Mouse (Mus musculus) midbrain, embryonic 13.5 days (tissue): Measurements from ENCODE around the gene Tmem89. TPM values are rescaled to one million over a fixed set of nuclear protein-coding genes. Genes with fewer than 3 reads are reported as not detected.

Experiments
- ATAC-seq: fragments of 200-750 bp; cut with Nextera tagmentation; 2 replicates; pipeline ENCODE4 v1.8.0; 2017; ENCODE audit warnings: mild to moderate bottlenecking, moderate TSS enrichment, moderate library complexity
- H3K27ac ChIP-seq: fragments of 300-500 bp; sonication (generic); 2 replicates; pipeline ENCODE4 v1.5.1; 2015; ENCODE audit warnings: inconsistent platforms, mild to moderate bottlenecking, moderate library complexity
- H3K27me3 ChIP-seq: fragments of 300-500 bp; sonication (generic); 2 replicates; pipeline ENCODE4 v1.6.1; 2015; ENCODE audit warnings: mild to moderate bottlenecking, inconsistent platforms
- H3K36me3 ChIP-seq: fragments of 300-500 bp; sonication (generic); 2 replicates; pipeline ENCODE4 v1.6.1; 2015; ENCODE audit warnings: mild to moderate bottlenecking, inconsistent platforms
- H3K4me1 ChIP-seq: fragments of 300-500 bp; sonication (generic); replicated peaks from 2 replicates; pipeline ENCODE4 v1.6.1; 2015; ENCODE audit warnings: inconsistent platforms
- H3K4me2 ChIP-seq: fragments of 300-500 bp; sonication (generic); replicated peaks from 2 replicates; pipeline ENCODE4 v1.6.1; 2015; ENCODE audit warnings: moderate library complexity, mild to moderate bottlenecking, inconsistent platforms
- H3K4me3 ChIP-seq: fragments of 300-500 bp; sonication (generic); replicated peaks from 2 replicates; pipeline ENCODE4 v1.5.1; 2015; ENCODE audit warnings: mild to moderate bottlenecking, inconsistent platforms
- H3K9ac ChIP-seq: fragments of 300-500 bp; sonication (generic); replicated peaks from 2 replicates; pipeline ENCODE4 v1.6.1; 2015; ENCODE audit warnings: mild to moderate bottlenecking, inconsistent platforms
- H3K9me3 ChIP-seq: fragments of 300-500 bp; sonication (generic); 2 replicates; pipeline ENCODE4 v1.6.1; 2016; ENCODE audit warnings: mild to moderate bottlenecking, inconsistent platforms
- WGBS: fragments of 180-500 bp; shearing (Covaris S2); methylation state at CpG from one replicate; pipeline ENCODE4 v1.1.7; 2015; 5-methylcytosine and 5-hydroxymethylcytosine counted together
- polyA plus RNA-seq: library from polyadenylated mRNA; unstranded; fragments of >200 nt; fragmentation: Nextera tagmentation; extraction: Ambion mirVana; gene quantifications from 2 replicates; pipeline ENCODE4 v1.2.1, GENCODE M21; 2015

The Tmem89 gene
- polyA plus RNA-seq, 1 experiment from 2014 or later: 0.46 TPM

DNA sequence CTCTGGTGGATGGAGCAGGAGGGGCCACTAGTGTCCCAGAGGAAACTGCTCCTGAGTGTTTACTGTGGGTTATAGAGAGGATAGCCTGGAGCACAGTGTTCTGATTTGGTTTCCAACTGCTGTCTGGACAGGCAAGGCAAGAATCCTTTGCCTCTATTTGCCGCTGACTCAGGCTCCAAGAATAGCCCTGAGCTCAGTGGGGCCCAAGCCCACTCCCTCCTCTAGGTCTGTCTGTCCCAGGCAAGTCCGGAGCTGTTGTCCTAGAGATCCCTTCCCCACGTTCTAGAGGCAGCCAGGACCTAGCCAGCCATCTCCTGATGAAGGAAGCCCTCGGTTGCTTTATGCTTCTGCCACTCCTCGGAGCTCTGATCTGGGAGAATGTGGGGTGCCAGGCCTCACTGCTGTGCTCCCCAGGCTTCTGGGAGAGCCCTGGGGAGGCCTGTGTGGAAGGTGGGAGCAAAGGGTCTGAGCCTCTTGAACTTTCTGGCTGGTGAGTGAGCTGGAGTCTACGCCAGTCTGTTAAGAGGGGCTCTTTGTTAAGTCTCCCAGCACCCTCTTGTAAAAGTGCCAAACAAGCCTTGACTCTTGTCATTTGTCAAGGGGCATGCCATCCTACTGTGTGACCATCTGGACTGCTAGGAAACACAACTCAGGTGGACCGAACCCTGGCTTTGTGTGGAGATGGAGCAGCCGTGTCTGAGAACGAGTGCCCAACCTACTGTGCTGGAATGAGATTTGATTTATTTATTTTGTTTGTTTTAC lies 35.7 kb downstream of the Tmem89 start:
- Histone ChIP-seq H3K4me2 (no peak overlapping the region), H3K9ac (no peak overlapping the region), H3K36me3 (peaks cover 60% of the 10 kb centered on the region), H3K4me3 (no peak overlapping the region), H3K27me3 (peaks cover 25% of the 10 kb centered on the region), H3K4me1 (no peaks in the 10 kb centered on the region), H3K9me3 (no peaks in the 10 kb centered on the region), H3K27ac (peak overlapping the region; percentile 44; the same call in 1 of the 2 replicates)
- no peak for ATAC-seq
- 93% methylated on average over 9 of the region's 9 CpGs for WGBS

GRCm38 (mm10) chr9:108953081-108953636 lies 38.7 kb downstream of the Tmem89 start, which contains the start of gene Col7a1:
Gene Col7a1 (plus strand): TSS chr9:108953586.
- Histone ChIP-seq H3K27ac (no peak within 1 kb of the TSS), H3K4me1 (no peaks in the 10 kb centered on the region), H3K4me2 (no peak within 1 kb of the TSS), H3K27me3 (peaks cover 25% of the 10 kb centered on the region), H3K4me3 (no peak within 1 kb of the TSS), H3K9ac (no peak within 1 kb of the TSS; the same call in 1 of the 2 replicates), H3K9me3 (no peaks in the 10 kb centered on the region), H3K36me3 (peaks cover 30% of the 10 kb centered on the region)
- 10% methylated on average over 15 of the region's 15 CpGs for WGBS
- no peak for ATAC-seq

- H3K9me3 ChIP-seq: no peaks in the 10 kb centered on the region
- no peak for ATAC-seq
- no peak overlapping the region for H3K9ac ChIP-seq
- no peaks in the 10 kb centered on the region for H3K4me1 ChIP-seq
- H3K36me3 ChIP-seq: peaks cover 9% of the 10 kb centered on the region
- 92% methylated on average over 11 of the region's 11 CpGs for WGBS
- H3K4me2 ChIP-seq: no peak overlapping the region
- peaks cover 25% of the 10 kb centered on the region for H3K27me3 ChIP-seq
- H3K27ac ChIP-seq: no peak overlapping the region
- H3K4me3 ChIP-seq: no peak overlapping the region
Observed at GRCm38 (mm10) chr9:108955241-108955640, 40.8 kb downstream of the Tmem89 start.

- H3K36me3 ChIP-seq: peaks cover 3% of the 10 kb centered on the region
- WGBS: 91% methylated on average over 11 of the region's 11 CpGs
Observed at GRCm38 (mm10) chr9:108955846-108956245, 41.4 kb downstream of the Tmem89 start.

GRCm38 (mm10) chr9:108963577-108963976 lies 49.2 kb downstream of the Tmem89 start:
- 79% methylated on average over 3 of the region's 3 CpGs for WGBS
- Histone ChIP-seq H3K36me3 (no peaks in the 10 kb centered on the region), H3K4me3 (no peak overlapping the region), H3K27me3 (no peaks in the 10 kb centered on the region), H3K4me1 (no peaks in the 10 kb centered on the region), H3K4me2 (no peak overlapping the region), H3K27ac (no peak overlapping the region), H3K9ac (no peak overlapping the region), H3K9me3 (no peaks in the 10 kb centered on the region)
- ATAC-seq: no peak

More at GRCm38 (mm10) chr9:108955846-108956245, 41.4 kb downstream of the Tmem89 start:
- no peak overlapping the region for H3K27ac ChIP-seq
- H3K4me2 ChIP-seq: no peak overlapping the region
- H3K4me3 ChIP-seq: no peak overlapping the region
- no peaks in the 10 kb centered on the region for H3K4me1 ChIP-seq
- peaks cover 25% of the 10 kb centered on the region for H3K27me3 ChIP-seq
- ATAC-seq: no peak
- H3K9me3 ChIP-seq: no peaks in the 10 kb centered on the region
- H3K9ac ChIP-seq: no peak overlapping the region

DNA sequence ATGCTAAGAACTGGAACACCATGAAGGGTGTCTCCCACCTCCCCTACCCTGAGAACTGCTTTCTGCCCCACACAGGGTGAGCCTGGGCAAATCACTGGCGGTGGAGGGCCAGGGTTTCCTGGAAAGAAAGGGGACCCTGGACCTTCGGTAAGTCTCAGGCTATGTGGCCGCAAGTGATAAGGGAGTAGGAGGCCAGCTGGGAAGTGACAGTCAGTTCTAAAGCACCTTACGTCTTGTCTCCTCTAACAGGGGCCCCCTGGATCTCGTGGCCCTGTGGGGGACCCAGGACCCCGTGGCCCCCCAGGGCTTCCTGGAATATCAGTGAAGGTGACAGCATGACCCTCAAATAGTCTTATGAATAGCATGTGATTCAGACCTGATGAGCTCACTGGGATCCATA lies 49.9 kb downstream of the Tmem89 start:
- no peak overlapping the region for H3K4me2 ChIP-seq
- WGBS: 86% methylated on average over 6 of the region's 6 CpGs
- ATAC-seq: no peak
- H3K9ac ChIP-seq: no peak overlapping the region
- H3K27me3 ChIP-seq: no peaks in the 10 kb centered on the region
- H3K9me3 ChIP-seq: no peaks in the 10 kb centered on the region
- H3K27ac ChIP-seq: no peak overlapping the region
- no peaks in the 10 kb centered on the region for H3K4me1 ChIP-seq
- no peaks in the 10 kb centered on the region for H3K36me3 ChIP-seq
- no peak overlapping the region for H3K4me3 ChIP-seq

Other genes starting within 250 kb of the Tmem89 start
- 49.3 and 54.0 TPM in 2 replicates for gene Prkar2a, start 225.3 kb upstream of the Tmem89 start, polyA plus RNA-seq
- gene Ip6k2, start 130.8 kb upstream of the Tmem89 start, polyA plus RNA-seq: 217 and 238 TPM in 2 replicates
- gene Nckipsd, start 106.3 kb upstream of the Tmem89 start, polyA plus RNA-seq: 20.9 and 29.5 TPM in 2 replicates
- 17.7 and 18.0 TPM in 2 replicates for gene Celsr3, start 88.3 kb upstream of the Tmem89 start, polyA plus RNA-seq
- gene Slc26a6, start 61.3 kb upstream of the Tmem89 start, polyA plus RNA-seq: 11.3 and 12.5 TPM in 2 replicates
- 366 and 383 TPM in 2 replicates for gene Uqcrc1, start 22.0 kb downstream of the Tmem89 start, polyA plus RNA-seq
- gene Col7a1, start 39.0 kb downstream of the Tmem89 start, polyA plus RNA-seq: 1.7 and 1.8 TPM in 2 replicates
- not detected in 2 replicates for gene Ucn2, start 71.4 kb downstream of the Tmem89 start, polyA plus RNA-seq
- gene Pfkfb4, start 77.2 kb downstream of the Tmem89 start, polyA plus RNA-seq: 24.4 and 30.6 TPM in 2 replicates
- 43.7 and 44.3 TPM in 2 replicates for gene Shisa5, start 123.9 kb downstream of the Tmem89 start, polyA plus RNA-seq
- gene Trex1, start 145.1 kb downstream of the Tmem89 start, polyA plus RNA-seq: 13.6 and 14.5 TPM in 2 replicates
- 31.0 and 31.7 TPM in 2 replicates for gene Atrip, start 159.5 kb downstream of the Tmem89 start, polyA plus RNA-seq
- 12.8 and 14.6 TPM in 2 replicates for gene Ccdc51, start 167.9 kb downstream of the Tmem89 start, polyA plus RNA-seq
- 724 and 757 TPM in 2 replicates for gene Tma7, start 168.0 kb downstream of the Tmem89 start, polyA plus RNA-seq
- 28.2 and 33.3 TPM in 2 replicates for gene Plxnb1, start 180.8 kb downstream of the Tmem89 start, polyA plus RNA-seq
- gene Fbxw21, start 247.4 kb downstream of the Tmem89 start, polyA plus RNA-seq: not detected in 2 replicates